Mouse (Mus musculus) liver, embryonic 12.5 days (tissue): ENCODE data around the gene Lrg1. TPM values are rescaled to one million over a fixed set of nuclear protein-coding genes. Genes with fewer than 3 reads are reported as not detected.

Experiments
- polyA plus RNA-seq: library from polyadenylated mRNA; unstranded; fragments of >200 nt; fragmentation: Nextera tagmentation; extraction: Ambion mirVana; gene quantifications from 2 replicates; pipeline ENCODE4 v1.2.1, GENCODE M21; 2016

The Lrg1 gene
- polyA plus RNA-seq, 1 experiment from 2014 or later, result 0.27 TPM

Other genes with a start within 250 kb of the Lrg1 start
- gene Zfp119a, start 243.1 kb downstream of the Lrg1 start, polyA plus RNA-seq, result 3.0 and 3.3 TPM in 2 replicates
- gene Zfp959, start 229.9 kb downstream of the Lrg1 start, polyA plus RNA-seq, result 8.3 and 9.8 TPM in 2 replicates
- gene Zfp119b, start 172.5 kb downstream of the Lrg1 start, polyA plus RNA-seq, result 1.8 and 2.5 TPM in 2 replicates
- 4.5 and 5.4 TPM in 2 replicates for gene Ebi3, start 169.4 kb downstream of the Lrg1 start, polyA plus RNA-seq
- 14.6 and 15.6 TPM in 2 replicates for gene Yju2, start 162.9 kb downstream of the Lrg1 start, polyA plus RNA-seq
- 0.81 and 0.95 TPM in 2 replicates for gene Shd, start 151.5 kb downstream of the Lrg1 start, polyA plus RNA-seq
- gene Fsd1, start 135.5 kb downstream of the Lrg1 start, polyA plus RNA-seq, result 1.7 and 2.3 TPM in 2 replicates
- 1.8 and 2.1 TPM in 2 replicates for gene Stap2, start 116.4 kb downstream of the Lrg1 start, polyA plus RNA-seq
- 27.4 and 29.1 TPM in 2 replicates for gene Mpnd, start 116.3 kb downstream of the Lrg1 start, polyA plus RNA-seq
- 66.4 and 67.9 TPM in 2 replicates for gene Sh3gl1, start 85.4 kb downstream of the Lrg1 start, polyA plus RNA-seq
- 34.3 and 37.6 TPM in 2 replicates for gene Chaf1a, start 81.6 kb downstream of the Lrg1 start, polyA plus RNA-seq
- gene Ubxn6, start 47.0 kb downstream of the Lrg1 start, polyA plus RNA-seq, result 15.8 and 17.9 TPM in 2 replicates
- 86.7 and 89.4 TPM in 2 replicates for gene Hdgfl2, start 42.4 kb downstream of the Lrg1 start, polyA plus RNA-seq
- 0.05 and 0.06 TPM in 2 replicates for gene Plin4, start 12.2 kb downstream of the Lrg1 start, polyA plus RNA-seq
- 0.25 and 0.38 TPM in 2 replicates for gene Plin5, start 4.4 kb downstream of the Lrg1 start, polyA plus RNA-seq
- 1.5 and 1.7 TPM in 2 replicates for gene Sema6b, start 18.3 kb upstream of the Lrg1 start, polyA plus RNA-seq
- gene Tnfaip8l1, start 40.5 kb upstream of the Lrg1 start, polyA plus RNA-seq, result 3.7 TPM in 2 replicates
- 66.2 and 71.0 TPM in 2 replicates for gene Mydgf, start 61.9 kb upstream of the Lrg1 start, polyA plus RNA-seq
- 27.1 and 28.5 TPM in 2 replicates for gene Dpp9, start 96.9 kb upstream of the Lrg1 start, polyA plus RNA-seq
- 10.2 and 10.7 TPM in 2 replicates for gene Fem1a, start 134.8 kb upstream of the Lrg1 start, polyA plus RNA-seq
- gene Ticam1, start 154.8 kb upstream of the Lrg1 start, polyA plus RNA-seq, result 3.8 and 4.1 TPM in 2 replicates
- 28.3 and 30.2 TPM in 2 replicates for gene Plin3, start 170.9 kb upstream of the Lrg1 start, polyA plus RNA-seq
- not detected in 2 replicates for gene Arrdc5, start 178.3 kb upstream of the Lrg1 start, polyA plus RNA-seq
- gene Uhrf1, start 181.3 kb upstream of the Lrg1 start, polyA plus RNA-seq, result 153 and 154 TPM in 2 replicates
- gene Kdm4b, start 204.1 kb upstream of the Lrg1 start, polyA plus RNA-seq, result 13.6 and 13.9 TPM in 2 replicates